Mouse (Mus musculus): ENCODE results near the gene Nvl. TPM values are rescaled to one million over a fixed set of nuclear protein-coding genes. Genes with fewer than 3 reads are reported as not detected.

Gene Nvl
- total and polyA plus RNA-seq, 2 experiments from 2014 or later, result 25.6 to 32.7 TPM

DNA sequence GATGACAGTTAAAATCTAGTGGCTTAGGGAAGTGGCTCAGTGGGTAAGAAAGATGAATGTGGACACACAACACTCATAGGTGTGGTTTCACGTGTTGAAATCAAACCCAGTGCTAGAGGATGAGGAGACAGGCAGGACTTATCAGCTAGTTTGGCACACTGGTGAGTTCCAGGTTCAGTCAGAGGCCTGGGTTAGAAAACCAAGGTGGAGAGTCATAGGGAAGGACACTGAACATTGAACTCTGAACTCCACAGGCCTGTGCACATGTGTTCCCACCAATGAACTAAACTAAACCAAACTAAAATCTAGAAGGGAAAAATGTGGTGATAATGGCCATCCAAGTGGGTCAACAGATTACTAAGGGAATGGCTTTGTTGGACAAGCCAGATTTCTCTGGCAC is 96.5 kb downstream of the Nvl start:
- H3K9me3 ChIP-seq (ENCODE audit: low read length), result no peaks in the 10 kb centered on the region

GRCm38 (mm10) chr1:181039652-181040051 is 104.4 kb downstream of the Nvl start:
- ATAC-seq (ENCODE audit: low FRiP score) (no peak), DNase-seq (ENCODE audit: low spot score) (peak; percentile 48)
- WGBS, result 13% methylated on average over 4 of the region's 4 CpGs
- Histone ChIP-seq H3K4me1 (ENCODE audit: insufficient read depth, low read length) (no peaks in the 10 kb centered on the region), H3K4me3 (ENCODE audit: low read depth, low read length) (no peak overlapping the region), H3K27me3 (ENCODE audit: insufficient read depth, low read length) (peaks cover 3% of the 10 kb centered on the region; the same call in 1 of the 2 replicates), H3K4me2 (ENCODE audit: low read depth, low read length, poor library complexity, severe bottlenecking) (no peak overlapping the region), H3K9me3 (ENCODE audit: low read length) (no peaks in the 10 kb centered on the region), H3K36me3 (ENCODE audit: insufficient read depth, low read length) (no peaks in the 10 kb centered on the region), H3K9ac (replicated peaks; ENCODE audit: low read length, poor library complexity, severe bottlenecking) (no peak overlapping the region), H3K27ac (ENCODE audit: low read depth, low read length) (no peak overlapping the region)
- peak; percentile 84 for TF ChIP-seq CTCF (IDR thresholded peaks at IDR 0.05)

More for the DNA sequence above, 96.5 kb downstream of the Nvl start:
- no peak overlapping the region for H3K4me2 ChIP-seq (ENCODE audit: low read depth, low read length, poor library complexity, severe bottlenecking)
- DNase-seq (ENCODE audit: low spot score) (no peak), ATAC-seq (ENCODE audit: low FRiP score) (no peak)
- H3K27ac ChIP-seq (ENCODE audit: low read depth, low read length), result no peak overlapping the region
- 68% methylated on average over 1 of the region's 1 CpGs for WGBS
- TF ChIP-seq CTCF (IDR thresholded peaks at IDR 0.05), result no peak
- no peaks in the 10 kb centered on the region for H3K27me3 ChIP-seq (ENCODE audit: insufficient read depth, low read length)
- no peak overlapping the region for H3K4me3 ChIP-seq (ENCODE audit: low read depth, low read length)
- H3K36me3 ChIP-seq (ENCODE audit: insufficient read depth, low read length), result no peaks in the 10 kb centered on the region
- no peak overlapping the region for H3K9ac ChIP-seq (replicated peaks; ENCODE audit: low read length, poor library complexity, severe bottlenecking)
- H3K4me1 ChIP-seq (ENCODE audit: insufficient read depth, low read length), result no peaks in the 10 kb centered on the region

- H3K4me2 ChIP-seq (ENCODE audit: low read depth, low read length, poor library complexity, severe bottlenecking), result no peak overlapping the region
- 78% methylated on average over 4 of the region's 4 CpGs for WGBS
- no peak overlapping the region for H3K9ac ChIP-seq (replicated peaks; ENCODE audit: low read length, poor library complexity, severe bottlenecking)
- no peak for ATAC-seq (ENCODE audit: low FRiP score)
- H3K4me3 ChIP-seq (ENCODE audit: low read depth, low read length), result no peak overlapping the region
- H3K27me3 ChIP-seq (ENCODE audit: insufficient read depth, low read length), result peaks cover 3% of the 10 kb centered on the region; the same call in 1 of the 2 replicates
- no peaks in the 10 kb centered on the region for H3K36me3 ChIP-seq (ENCODE audit: insufficient read depth, low read length)
- no peaks in the 10 kb centered on the region for H3K9me3 ChIP-seq (ENCODE audit: low read length)
- no peak for DNase-seq (ENCODE audit: low spot score)
- no peaks in the 10 kb centered on the region for H3K4me1 ChIP-seq (ENCODE audit: insufficient read depth, low read length)
- TF ChIP-seq CTCF (IDR thresholded peaks at IDR 0.05), result no peak
- no peak overlapping the region for H3K27ac ChIP-seq (ENCODE audit: low read depth, low read length)
Measured at GRCm38 (mm10) chr1:181037623-181038022, 106.4 kb downstream of the Nvl start.

Other genes with a start within 250 kb of the Nvl start
- 48.5 and 50.5 TPM in 2 replicates for gene Pycr2, start 239.9 kb downstream of the Nvl start, total RNA-seq (2014; rRNA removed)
- gene Pycr2, start 239.9 kb downstream of the Nvl start, polyA plus RNA-seq (2015; fragmentation: Nextera tagmentation; extraction: Ambion mirVana), result 60.5 and 63.7 TPM in 2 replicates
- gene Lefty1, start 209.2 kb downstream of the Nvl start, total RNA-seq (2014; rRNA removed), result 0.38 TPM in 1 of 2 replicates, not detected in the other
- 0.41 and 0.42 TPM in 2 replicates for gene Lefty1, start 209.2 kb downstream of the Nvl start, polyA plus RNA-seq (2015; fragmentation: Nextera tagmentation; extraction: Ambion mirVana)
- 4.8 and 6.4 TPM in 2 replicates for gene Tmem63a, start 201.9 kb downstream of the Nvl start, total RNA-seq (2014; rRNA removed)
- gene Tmem63a, start 201.9 kb downstream of the Nvl start, polyA plus RNA-seq (2015; fragmentation: Nextera tagmentation; extraction: Ambion mirVana), result 1.3 and 1.7 TPM in 2 replicates
- 11.8 and 13.8 TPM in 2 replicates for gene Ephx1, start 123.3 kb downstream of the Nvl start, total RNA-seq (2014; rRNA removed)
- gene Ephx1, start 123.3 kb downstream of the Nvl start, polyA plus RNA-seq (2015; fragmentation: Nextera tagmentation; extraction: Ambion mirVana), result 9.7 and 10.6 TPM in 2 replicates
- gene 9130409I23Rik, start 93.0 kb downstream of the Nvl start, total RNA-seq (2014; rRNA removed), result not detected in 2 replicates
- not detected in 2 replicates for gene 9130409I23Rik, start 93.0 kb downstream of the Nvl start, polyA plus RNA-seq (2015; fragmentation: Nextera tagmentation; extraction: Ambion mirVana)
- 11.9 and 17.4 TPM in 2 replicates for gene Cnih4, start 489 bp upstream of the Nvl start, total RNA-seq (2014; rRNA removed)
- 43.1 and 45.7 TPM in 2 replicates for gene Cnih4, start 489 bp upstream of the Nvl start, polyA plus RNA-seq (2015; fragmentation: Nextera tagmentation; extraction: Ambion mirVana)
- gene Wdr26, start 67.8 kb upstream of the Nvl start, total RNA-seq (2014; rRNA removed), result 49.6 and 66.9 TPM in 2 replicates
- 31.4 and 44.1 TPM in 2 replicates for gene Wdr26, start 67.8 kb upstream of the Nvl start, polyA plus RNA-seq (2015; fragmentation: Nextera tagmentation; extraction: Ambion mirVana)
- gene Cnih3, start 208.4 kb upstream of the Nvl start, total RNA-seq (2014; rRNA removed), result 35.7 and 40.1 TPM in 2 replicates
- 18.8 and 22.5 TPM in 2 replicates for gene Cnih3, start 208.4 kb upstream of the Nvl start, polyA plus RNA-seq (2015; fragmentation: Nextera tagmentation; extraction: Ambion mirVana)